Mouse (Mus musculus): ENCODE results near the gene Stk25.

GRCm38 (mm10) chr1:93697317-93697716 is 38.9 kb upstream of the Stk25 start:
- no peak for TF ChIP-seq POLR2A (IDR thresholded peaks at IDR 0.05; ENCODE audit: borderline replicate concordance, control insufficient read depth, low read depth, low read length)
- no peak for TF ChIP-seq CTCF (IDR thresholded peaks at IDR 0.05; ENCODE audit: control insufficient read depth, insufficient read depth, low read length)
